Mouse (Mus musculus): ENCODE measurements at regions not wholly inside any gene's neighbourhood (a gene's known extent, or its start where the extent isn't known, plus 50 kb on each side); places are given as distances from the start of the nearest gene placed in this dataset.

GRCm38 (mm10) chr11:15572716-15573115, 684.8 kb upstream of the Vstm2a start:
- Histone ChIP-seq H3K9me3 (no peaks in the 10 kb centered on the region), H3K36me3 (no peaks in the 10 kb centered on the region), H3K4me1 (no peaks in the 10 kb centered on the region), H3K4me3 (no peak overlapping the region), H3K4me2 (replicated peaks) (no peak overlapping the region), H3K9ac (replicated peaks) (no peak overlapping the region), H3K27ac (replicated peaks) (no peak overlapping the region), H3K27me3 (no peaks in the 10 kb centered on the region)
- no peak for ATAC-seq (ENCODE audit: low FRiP score, low read depth)

- peak; percentile 65 for ATAC-seq (ENCODE audit: low FRiP score, low read depth)
- Histone ChIP-seq H3K27me3 (no peaks in the 10 kb centered on the region), H3K36me3 (no peaks in the 10 kb centered on the region), H3K4me2 (replicated peaks) (no peak overlapping the region), H3K27ac (replicated peaks) (no peak overlapping the region), H3K4me3 (no peak overlapping the region), H3K9ac (replicated peaks) (no peak overlapping the region), H3K9me3 (no peaks in the 10 kb centered on the region), H3K4me1 (no peaks in the 10 kb centered on the region)
- 30% methylated on average over 4 of the region's 4 CpGs for WGBS
Measured at GRCm38 (mm10) chr11:15619963-15620362, 637.6 kb upstream of the Vstm2a start.

- H3K4me3 ChIP-seq: no peak overlapping the region
- no peaks in the 10 kb centered on the region for H3K27me3 ChIP-seq
- no peak overlapping the region for H3K27ac ChIP-seq (replicated peaks)
- H3K4me1 ChIP-seq: peaks cover 5% of the 10 kb centered on the region
- H3K4me2 ChIP-seq (replicated peaks): no peak overlapping the region
- ATAC-seq (ENCODE audit: low FRiP score, low read depth): peak; percentile 76
- H3K9ac ChIP-seq (replicated peaks): no peak overlapping the region
- no peaks in the 10 kb centered on the region for H3K36me3 ChIP-seq
- H3K9me3 ChIP-seq: no peaks in the 10 kb centered on the region
Measured at GRCm38 (mm10) chr11:15649025-15649680, 608.4 kb upstream of the Vstm2a start.

- Histone ChIP-seq H3K9ac (replicated peaks) (no peak overlapping the region), H3K9me3 (no peaks in the 10 kb centered on the region), H3K4me1 (no peaks in the 10 kb centered on the region), H3K27ac (replicated peaks) (no peak overlapping the region), H3K4me3 (no peak overlapping the region), H3K36me3 (no peaks in the 10 kb centered on the region), H3K4me2 (replicated peaks) (no peak overlapping the region), H3K27me3 (no peaks in the 10 kb centered on the region)
- no peak for ATAC-seq (ENCODE audit: low FRiP score, low read depth)
- WGBS: 72% methylated on average over 1 of the region's 1 CpGs
Measured at GRCm38 (mm10) chr11:15689073-15689472, 568.5 kb upstream of the Vstm2a start.

- Histone ChIP-seq H3K27me3 (no peaks in the 10 kb centered on the region), H3K4me1 (no peaks in the 10 kb centered on the region), H3K4me2 (replicated peaks) (no peak overlapping the region), H3K36me3 (no peaks in the 10 kb centered on the region), H3K9ac (replicated peaks) (no peak overlapping the region), H3K4me3 (no peak overlapping the region), H3K27ac (replicated peaks) (no peak overlapping the region), H3K9me3 (no peaks in the 10 kb centered on the region)
- no peak for ATAC-seq (ENCODE audit: low FRiP score, low read depth)
- WGBS: 77% methylated on average over 2 of the region's 2 CpGs
Measured at GRCm38 (mm10) chr11:15698001-15698756, 559.3 kb upstream of the Vstm2a start.

GRCm38 (mm10) chr11:15715987-15716386, 541.5 kb upstream of the Vstm2a start:
- Histone ChIP-seq H3K4me1 (no peaks in the 10 kb centered on the region), H3K9me3 (no peaks in the 10 kb centered on the region), H3K36me3 (no peaks in the 10 kb centered on the region), H3K27ac (replicated peaks) (no peak overlapping the region), H3K9ac (replicated peaks) (no peak overlapping the region), H3K4me3 (no peak overlapping the region), H3K27me3 (no peaks in the 10 kb centered on the region), H3K4me2 (replicated peaks) (no peak overlapping the region)
- ATAC-seq (ENCODE audit: low FRiP score, low read depth): no peak

- Histone ChIP-seq H3K4me1 (no peaks in the 10 kb centered on the region), H3K9me3 (no peaks in the 10 kb centered on the region), H3K27ac (replicated peaks) (no peak overlapping the region), H3K9ac (replicated peaks) (no peak overlapping the region), H3K27me3 (no peaks in the 10 kb centered on the region), H3K4me2 (replicated peaks) (no peak overlapping the region), H3K4me3 (no peak overlapping the region), H3K36me3 (no peaks in the 10 kb centered on the region)
- 82% methylated on average over 1 of the region's 1 CpGs for WGBS
- no peak for ATAC-seq (ENCODE audit: low FRiP score, low read depth)
Measured at GRCm38 (mm10) chr11:15717536-15717935, 540.0 kb upstream of the Vstm2a start.

- H3K9me3 ChIP-seq: no peaks in the 10 kb centered on the region
- H3K4me1 ChIP-seq: no peaks in the 10 kb centered on the region
- no peaks in the 10 kb centered on the region for H3K27me3 ChIP-seq
- no peak overlapping the region for H3K4me3 ChIP-seq
- no peak overlapping the region for H3K4me2 ChIP-seq (replicated peaks)
- ATAC-seq (ENCODE audit: low FRiP score, low read depth): no peak
- H3K9ac ChIP-seq (replicated peaks): no peak overlapping the region
- no peaks in the 10 kb centered on the region for H3K36me3 ChIP-seq
- H3K27ac ChIP-seq (replicated peaks): no peak overlapping the region
Measured at GRCm38 (mm10) chr11:15737621-15738020, 519.9 kb upstream of the Vstm2a start.

- no peak for ATAC-seq (ENCODE audit: low FRiP score, low read depth)
- no peaks in the 10 kb centered on the region for H3K4me1 ChIP-seq
- WGBS: 72% methylated on average over 1 of the region's 1 CpGs
- no peak overlapping the region for H3K27ac ChIP-seq (replicated peaks)
- H3K9me3 ChIP-seq: no peaks in the 10 kb centered on the region
- H3K4me2 ChIP-seq (replicated peaks): no peak overlapping the region
- no peak overlapping the region for H3K9ac ChIP-seq (replicated peaks)
- H3K36me3 ChIP-seq: no peaks in the 10 kb centered on the region
- no peak overlapping the region for H3K4me3 ChIP-seq
- H3K27me3 ChIP-seq: no peaks in the 10 kb centered on the region
Measured at GRCm38 (mm10) chr11:15756006-15756405, 501.5 kb upstream of the Vstm2a start.

- Histone ChIP-seq H3K27me3 (no peaks in the 10 kb centered on the region), H3K9ac (replicated peaks) (no peak overlapping the region), H3K9me3 (no peaks in the 10 kb centered on the region), H3K4me3 (no peak overlapping the region), H3K27ac (replicated peaks) (no peak overlapping the region), H3K4me2 (replicated peaks) (no peak overlapping the region), H3K36me3 (no peaks in the 10 kb centered on the region), H3K4me1 (no peaks in the 10 kb centered on the region)
- ATAC-seq (ENCODE audit: low FRiP score, low read depth): no peak
- 81% methylated on average over 3 of the region's 3 CpGs for WGBS
Measured at GRCm38 (mm10) chr11:15769651-15770617, 487.6 kb upstream of the Vstm2a start.

All from midbrain, embryonic 12.5 days (tissue).